Comparison of ENCODE assay signal across 8 mouse cellular contexts in genomic region chr9:69989303-69990121, GRCm38 (mm10). TPM values are rescaled to one million over a fixed set of nuclear protein-coding genes. Genes with fewer than 3 reads are reported as not detected.
A peak's percentile ranks its signal among the peaks of the same experiment; 100 is the strongest.
DNase-seq lines count a peak whose midpoint lies in the region; ATAC-seq and TF ChIP-seq lines count a peak whose summit lies in the region.

Bnip2 (plus strand) TSS chr9:69989466.

- 0% methylated on average over 72 of the region's 76 CpGs for WGBS in forebrain, embryonic 12.5 days
- WGBS in heart, postnatal 0 days, result under 1% methylated on average over 68 of the region's 76 CpGs
- whole genome bisulfite sequencing in liver, embryonic 16.5 days (ENCODE audit: insufficient replicate concordance), result under 1% methylated on average over 76 of the region's 76 CpGs
- WGBS in neural tube, embryonic 13.5 days, result under 1% methylated on average over 67 of the region's 76 CpGs

- peak within 1 kb of the TSS; percentile 68 for H3K4me2 ChIP-seq in forebrain, embryonic 12.5 days
- H3K4me2 ChIP-seq in heart, postnatal 0 days (ENCODE audit: low read depth, low read length), result peak within 1 kb of the TSS; percentile 65
- H3K4me2 ChIP-seq in liver, embryonic 16.5 days (ENCODE audit: low read depth, low read length), result peak within 1 kb of the TSS; percentile 63
- H3K4me2 ChIP-seq in neural tube, embryonic 13.5 days, result peak within 1 kb of the TSS; percentile 76

- peak within 1 kb of the TSS; percentile 100 for H3K4me3 ChIP-seq in E14TG2a.4 (replicated peaks; ENCODE audit: low read length)
- H3K4me3 ChIP-seq in forebrain, embryonic 12.5 days (replicated peaks), result peak within 1 kb of the TSS; percentile 98
- peak within 1 kb of the TSS; percentile 98 for H3K4me3 ChIP-seq in heart, postnatal 0 days (ENCODE audit: low read depth, low read length)
- peak within 1 kb of the TSS; percentile 100 for H3K4me3 ChIP-seq in liver, embryonic 16.5 days (ENCODE audit: low read depth, low read length)
- peak within 1 kb of the TSS; percentile 95 for H3K4me3 ChIP-seq in neural tube, embryonic 13.5 days
- H3K4me3 ChIP-seq in testis, adult 2 months (ENCODE audit: control insufficient read depth, low read depth, low read length), result peak within 1 kb of the TSS; percentile 97

- TF ChIP-seq POLR2A in testis, adult 2 months (IDR thresholded peaks at IDR 0.05; ENCODE audit: control insufficient read depth, low read depth, low read length), result peak; percentile 63

- H3K9me3 ChIP-seq in E14TG2a.4 (ENCODE audit: low read length), result no peaks in the 10 kb centered on the region
- no peaks in the 10 kb centered on the region for H3K9me3 ChIP-seq in forebrain, embryonic 12.5 days
- no peaks in the 10 kb centered on the region for H3K9me3 ChIP-seq in heart, postnatal 0 days (replicated peaks; ENCODE audit: control insufficient read depth, low read length)
- no peaks in the 10 kb centered on the region for H3K9me3 ChIP-seq in liver, embryonic 16.5 days (replicated peaks; ENCODE audit: control insufficient read depth, low read length)
- H3K9me3 ChIP-seq in neural tube, embryonic 13.5 days, result no peaks in the 10 kb centered on the region

- peak; percentile 81; the same call in 1 of the 2 replicates for TF ChIP-seq EP300 in heart, postnatal 0 days (IDR thresholded peaks at IDR 0.05; ENCODE audit: low read depth)

- TF ChIP-seq CTCF in E14TG2a.4 (conservative IDR thresholded peaks at IDR 0.05; ENCODE audit: low read length), result no peak
- no peak for TF ChIP-seq CTCF in heart, postnatal 0 days (IDR thresholded peaks at IDR 0.05; ENCODE audit: low read depth)
- no peak; the same call in 1 of the 2 replicates for TF ChIP-seq CTCF in testis, adult 2 months (IDR thresholded peaks at IDR 0.05; ENCODE audit: control insufficient read depth, insufficient read depth, insufficient replicate concordance, low read depth, low read length)

- peak within 1 kb of the TSS; percentile 96 for H3K27ac ChIP-seq in forebrain, embryonic 12.5 days
- peak within 1 kb of the TSS; percentile 99 for H3K27ac ChIP-seq in heart, postnatal 0 days (ENCODE audit: low read depth)
- peak within 1 kb of the TSS; percentile 96 for H3K27ac ChIP-seq in liver, embryonic 16.5 days (ENCODE audit: low read length)
- peak within 1 kb of the TSS; percentile 95 for H3K27ac ChIP-seq in neural tube, embryonic 13.5 days (replicated peaks)
- peak within 1 kb of the TSS; percentile 92 for H3K27ac ChIP-seq in testis, adult 2 months (ENCODE audit: control insufficient read depth, insufficient read depth, low read depth, low read length)

- ATAC-seq in forebrain, embryonic 12.5 days (ENCODE audit: low FRiP score), result peak; percentile 96
- peak; percentile 96 for ATAC-seq in heart, postnatal 0 days (ENCODE audit: insufficient read depth, low read depth)
- ATAC-seq in liver, embryonic 16.5 days (ENCODE audit: low read depth), result peak; percentile 91
- peak; percentile 94 for ATAC-seq in neural tube, embryonic 13.5 days (ENCODE audit: low read depth)

- DNase-seq in c-Kit-positive CD71-positive TER-119-positive erythroid progenitor cells, embryonic 14.5 days (ENCODE audit: low spot score), result peak; percentile 91
- peak; percentile 98 for DNase-seq in heart, postnatal 0 days (ENCODE audit: low spot score)
- peak; percentile 98 to 99 for DNase-seq in kidney, postnatal 4 days

- peaks cover 31% of the 10 kb centered on the region for H3K36me3 ChIP-seq in E14TG2a.4 (ENCODE audit: insufficient read depth, low read length)
- peaks cover 6% of the 10 kb centered on the region; the same call in 1 of the 2 replicates for H3K36me3 ChIP-seq in forebrain, embryonic 12.5 days (replicated peaks)
- H3K36me3 ChIP-seq in heart, postnatal 0 days (replicated peaks; ENCODE audit: control insufficient read depth, insufficient read depth, low read length), result no peaks in the 10 kb centered on the region
- peaks cover 2% of the 10 kb centered on the region for H3K36me3 ChIP-seq in liver, embryonic 16.5 days (ENCODE audit: control insufficient read depth, insufficient read depth)
- H3K36me3 ChIP-seq in neural tube, embryonic 13.5 days, result peaks cover 7% of the 10 kb centered on the region
- H3K36me3 ChIP-seq in testis, adult 2 months (ENCODE audit: control insufficient read depth, insufficient read depth, low read length), result no peaks in the 10 kb centered on the region

- no peaks in the 10 kb centered on the region for H3K27me3 ChIP-seq in E14TG2a.4 (ENCODE audit: insufficient read depth, low read length)
- no peaks in the 10 kb centered on the region for H3K27me3 ChIP-seq in forebrain, embryonic 12.5 days
- no peaks in the 10 kb centered on the region for H3K27me3 ChIP-seq in heart, postnatal 0 days (ENCODE audit: control insufficient read depth, insufficient read depth, low read length)
- H3K27me3 ChIP-seq in liver, embryonic 16.5 days (ENCODE audit: control insufficient read depth, insufficient read depth, low read depth, low read length), result no peaks in the 10 kb centered on the region; the same call in 1 of the 2 replicates
- no peaks in the 10 kb centered on the region for H3K27me3 ChIP-seq in neural tube, embryonic 13.5 days
- H3K27me3 ChIP-seq in testis, adult 2 months (ENCODE audit: control insufficient read depth, insufficient read depth, low read length), result no peaks in the 10 kb centered on the region

- H3K9ac ChIP-seq in forebrain, embryonic 12.5 days, result peak within 1 kb of the TSS; percentile 95
- peak within 1 kb of the TSS; percentile 99 for H3K9ac ChIP-seq in heart, postnatal 0 days (replicated peaks; ENCODE audit: low read depth, low read length)
- H3K9ac ChIP-seq in liver, embryonic 16.5 days (ENCODE audit: low read depth, low read length), result peak within 1 kb of the TSS; percentile 100
- H3K9ac ChIP-seq in neural tube, embryonic 13.5 days, result peak within 1 kb of the TSS; percentile 99

- H3K4me1 ChIP-seq in E14TG2a.4 (replicated peaks; ENCODE audit: low read depth, low read length), result peaks cover 36% of the 10 kb centered on the region
- peaks cover 24% of the 10 kb centered on the region for H3K4me1 ChIP-seq in forebrain, embryonic 12.5 days
- H3K4me1 ChIP-seq in heart, postnatal 0 days (ENCODE audit: control insufficient read depth, insufficient read depth), result peaks cover 28% of the 10 kb centered on the region
- H3K4me1 ChIP-seq in liver, embryonic 16.5 days (ENCODE audit: control insufficient read depth, low read depth, low read length), result peaks cover 33% of the 10 kb centered on the region
- H3K4me1 ChIP-seq in neural tube, embryonic 13.5 days (replicated peaks), result peaks cover 34% of the 10 kb centered on the region
- H3K4me1 ChIP-seq in testis, adult 2 months (ENCODE audit: control insufficient read depth, insufficient read depth, low read length), result peaks cover 4% of the 10 kb centered on the region; the same call in 1 of the 2 replicates

RNA-seq across cellular contexts. Expression of gene Bnip2, which starts in this region (rescaled TPM):
- polyA plus RNA-seq in forebrain, embryonic 12.5 days (2016; fragmentation: Nextera tagmentation; extraction: Ambion mirVana), result 115 and 119 TPM in 2 replicates
- total RNA-seq in heart, postnatal 0 days (2014; rRNA removed; ENCODE audit: low replicate concordance), result 74.2 and 87.2 TPM in 2 replicates
- polyA plus RNA-seq in heart, postnatal 0 days (2015; fragmentation: Nextera tagmentation; extraction: Ambion mirVana), result 104 and 107 TPM in 2 replicates
- polyA plus RNA-seq in liver, embryonic 16.5 days (2015; fragmentation: Nextera tagmentation; extraction: Ambion mirVana), result 42.3 and 43.3 TPM in 2 replicates
- polyA plus RNA-seq in neural tube, embryonic 13.5 days (2015; fragmentation: Nextera tagmentation; extraction: Ambion mirVana), result 76.1 and 80.2 TPM in 2 replicates
- 16.8 and 20.7 TPM in 2 replicates for polyA plus RNA-seq in testis, adult 2 months (2012; rRNA removed)

Comparison
In these comparisons a context has a peak if more than half of its experiments do, and no peak if none do; other contexts are left out.
1. Peak in every context shown above with its lines: DNase-seq, ATAC-seq, H3K4me3 ChIP-seq and H3K27ac ChIP-seq.